Mouse (Mus musculus) kidney, embryonic 16.5 days (tissue): ENCODE measurements around the gene Cfc1. TPM values are rescaled to one million over a fixed set of nuclear protein-coding genes. Genes with fewer than 3 reads are reported as not detected.

Experiments used
- ATAC-seq: fragments of 200-750 bp; cut with Nextera tagmentation; 2 replicates; pipeline ENCODE4 v1.8.0; 2017; ENCODE audit warnings: moderate TSS enrichment; ENCODE audit not compliant: low FRiP score, low TSS enrichment
- H3K27ac ChIP-seq: fragments of 300-500 bp; sonication (generic); 2 replicates; pipeline ENCODE4 v1.5.1; 2014; ENCODE audit warnings: low read length
- H3K27me3 ChIP-seq: fragments of 300-500 bp; sonication (generic); 2 replicates; pipeline ENCODE4 v1.6.1; 2014; ENCODE audit warnings: low read length, control low read depth, mixed read lengths; ENCODE audit not compliant: insufficient read depth
- H3K36me3 ChIP-seq: fragments of 300-500 bp; sonication (generic); 2 replicates; pipeline ENCODE4 v1.6.1; 2014; ENCODE audit warnings: low read length, control low read depth, mixed read lengths; ENCODE audit not compliant: insufficient read depth
- H3K4me1 ChIP-seq: fragments of 300-500 bp; sonication (generic); 2 replicates; pipeline ENCODE4 v1.6.1; 2014; ENCODE audit warnings: low read length, control low read depth, mixed read lengths; ENCODE audit not compliant: insufficient read depth
- H3K4me2 ChIP-seq: fragments of 300-500 bp; sonication (generic); replicated peaks from 2 replicates; pipeline ENCODE4 v1.6.1; 2014; ENCODE audit warnings: low read depth, low read length
- H3K4me3 ChIP-seq: fragments of 300-500 bp; sonication (generic); 2 replicates; pipeline ENCODE4 v1.5.1; 2014; ENCODE audit warnings: mild to moderate bottlenecking, low read length
- H3K9ac ChIP-seq: fragments of 300-500 bp; sonication (generic); replicated peaks from 2 replicates; pipeline ENCODE4 v1.6.1; 2014; ENCODE audit warnings: low read length
- H3K9me3 ChIP-seq: fragments of 300-500 bp; sonication (generic); 2 replicates; pipeline ENCODE4 v1.6.1; 2016; ENCODE audit warnings: low read length, control low read depth
- WGBS: fragments of 180-500 bp; shearing (Covaris S2); extraction: QIAGEN DNeasy Blood & Tissue Kit; methylation state at CpG from one replicate; pipeline ENCODE4 v1.1.7; 2014; 5-methylcytosine and 5-hydroxymethylcytosine counted together
- polyA plus RNA-seq: library from polyadenylated mRNA; unstranded; fragments of >200 nt; fragmentation: Nextera tagmentation; extraction: Ambion mirVana; gene quantifications from 2 replicates; pipeline ENCODE4 v1.2.1, GENCODE M21; 2015

Gene Cfc1
- polyA plus RNA-seq, 1 experiment from 2014 or later, result 0.15 TPM

GRCm38 (mm10) chr1:34573221-34573620, 37.8 kb downstream of the Cfc1 start:
- ATAC-seq, result no peak
- Histone ChIP-seq H3K27me3 (peaks cover 8% of the 10 kb centered on the region), H3K4me3 (no peak overlapping the region), H3K36me3 (no peaks in the 10 kb centered on the region), H3K9ac (no peak overlapping the region), H3K9me3 (no peaks in the 10 kb centered on the region), H3K4me2 (no peak overlapping the region), H3K27ac (no peak overlapping the region), H3K4me1 (no peaks in the 10 kb centered on the region)
- WGBS, result 85% methylated on average over 6 of the region's 6 CpGs

- no peaks in the 10 kb centered on the region for H3K36me3 ChIP-seq
- no peak within 1 kb of the TSS for H3K27ac ChIP-seq
- peak within 1 kb of the TSS; percentile 48; the same call in 1 of the 2 replicates for H3K9ac ChIP-seq
- H3K4me3 ChIP-seq, result peak within 1 kb of the TSS; percentile 46
- WGBS, result 0% methylated on average over 45 of the region's 53 CpGs
- peaks cover 30% of the 10 kb centered on the region for H3K27me3 ChIP-seq
- H3K9me3 ChIP-seq, result no peaks in the 10 kb centered on the region
- peaks cover 6% of the 10 kb centered on the region; the same call in 1 of the 2 replicates for H3K4me1 ChIP-seq
- H3K4me2 ChIP-seq, result peak within 1 kb of the TSS; percentile 78
- ATAC-seq, result peak; percentile 88
Measured at GRCm38 (mm10) chr1:34578851-34579781, 43.7 kb downstream of the Cfc1 start, which contains the start of gene Amer3. Gene Amer3 (plus strand): TSS chr1:34579657.

- 0% methylated on average over 18 of the region's 18 CpGs for WGBS
- Histone ChIP-seq H3K27ac (no peak overlapping the region), H3K4me3 (peak overlapping the region; percentile 46), H3K9me3 (no peaks in the 10 kb centered on the region), H3K36me3 (no peaks in the 10 kb centered on the region), H3K4me1 (peaks cover 6% of the 10 kb centered on the region; the same call in 1 of the 2 replicates), H3K4me2 (peak overlapping the region; percentile 78), H3K9ac (no peak overlapping the region), H3K27me3 (peaks cover 30% of the 10 kb centered on the region)
- ATAC-seq, result peak; percentile 64
Measured at GRCm38 (mm10) chr1:34579782-34580356, 44.4 kb downstream of the Cfc1 start.

GRCm38 (mm10) chr1:34582218-34582617, 46.8 kb downstream of the Cfc1 start:
- Histone ChIP-seq H3K4me3 (no peak overlapping the region), H3K4me2 (no peak overlapping the region), H3K4me1 (peaks cover 6% of the 10 kb centered on the region; the same call in 1 of the 2 replicates), H3K27ac (no peak overlapping the region), H3K9ac (no peak overlapping the region), H3K36me3 (no peaks in the 10 kb centered on the region), H3K27me3 (peaks cover 27% of the 10 kb centered on the region), H3K9me3 (no peaks in the 10 kb centered on the region)
- 32% methylated on average over 6 of the region's 6 CpGs for WGBS
- ATAC-seq, result no peak

- Histone ChIP-seq H3K4me3 (no peak overlapping the region), H3K4me1 (peaks cover 5% of the 10 kb centered on the region; the same call in 1 of the 2 replicates), H3K4me2 (no peak overlapping the region), H3K27ac (no peak overlapping the region), H3K9me3 (no peaks in the 10 kb centered on the region), H3K27me3 (peaks cover 16% of the 10 kb centered on the region), H3K36me3 (no peaks in the 10 kb centered on the region), H3K9ac (no peak overlapping the region)
- WGBS, result 40% methylated on average over 4 of the region's 4 CpGs
- ATAC-seq, result no peak
Measured at GRCm38 (mm10) chr1:34583821-34584263, 48.4 kb downstream of the Cfc1 start.

- Histone ChIP-seq H3K36me3 (no peaks in the 10 kb centered on the region), H3K27ac (no peak overlapping the region), H3K4me1 (no peaks in the 10 kb centered on the region), H3K9ac (no peak overlapping the region), H3K4me3 (no peak overlapping the region), H3K9me3 (no peaks in the 10 kb centered on the region), H3K4me2 (no peak overlapping the region), H3K27me3 (peaks cover 8% of the 10 kb centered on the region)
- ATAC-seq, result no peak
- 80% methylated on average over 4 of the region's 4 CpGs for WGBS
Measured at GRCm38 (mm10) chr1:34584736-34585135, 49.3 kb downstream of the Cfc1 start.

- 80% methylated on average over 22 of the region's 22 CpGs for WGBS
- no peak overlapping the region for H3K9ac ChIP-seq
- no peaks in the 10 kb centered on the region for H3K4me1 ChIP-seq
- H3K36me3 ChIP-seq, result no peaks in the 10 kb centered on the region
- no peak overlapping the region for H3K4me3 ChIP-seq
- H3K9me3 ChIP-seq, result no peaks in the 10 kb centered on the region
- H3K27me3 ChIP-seq, result no peaks in the 10 kb centered on the region; the same call in 1 of the 2 replicates
- H3K4me2 ChIP-seq, result no peak overlapping the region
- no peak overlapping the region for H3K27ac ChIP-seq
- no peak for ATAC-seq
Measured at GRCm38 (mm10) chr1:34587298-34588096, 52.0 kb downstream of the Cfc1 start.

Other genes with a start within 250 kb of the Cfc1 start
- gene Ccdc115, start 96.0 kb upstream of the Cfc1 start, polyA plus RNA-seq, result 56.6 and 59.2 TPM in 2 replicates
- gene Imp4, start 95.8 kb upstream of the Cfc1 start, polyA plus RNA-seq, result 99.9 and 105 TPM in 2 replicates
- 20.3 and 21.5 TPM in 2 replicates for gene Ptpn18, start 75.9 kb upstream of the Cfc1 start, polyA plus RNA-seq
- gene Prss39, start 37.2 kb upstream of the Cfc1 start, polyA plus RNA-seq, result not detected in 2 replicates
- not detected in 2 replicates for gene Prss40, start 25.3 kb downstream of the Cfc1 start, polyA plus RNA-seq
- gene Amer3, start 44.0 kb downstream of the Cfc1 start, polyA plus RNA-seq, result 0.07 and 0.18 TPM in 2 replicates